In genomic region chr14:20757370-20757907, GRCm38 (mm10) we compare ENCODE assay signal across 12 mouse cellular contexts. TPM values are rescaled to one million over a fixed set of nuclear protein-coding genes. Genes with fewer than 3 reads are reported as not detected.
DNase-seq lines count a peak whose midpoint lies in the region; ATAC-seq and TF ChIP-seq lines count a peak whose summit lies in the region.
"Had no signal": no experiment of that assay in that cellular context is flagged by ENCODE, and none has a peak within 500 bp of the region (broad histone marks: within the 10 kb centered on the region; RNA-seq: fewer than 3 reads in every experiment).

No protein-coding gene starts in this region.

- H3K4me2 ChIP-seq in lung, embryonic 15.5 days: no peak overlapping the region
- H3K4me2 ChIP-seq in lung, postnatal 0 days (replicated peaks; ENCODE audit: low read depth, low read length): no peak overlapping the region
- H3K4me2 ChIP-seq: heart, embryonic 13.5 days; liver, embryonic 15.5 days; midbrain, embryonic 13.5 days had no signal

- no peak for TF ChIP-seq EP300 in lung, postnatal 0 days (IDR thresholded peaks at IDR 0.05)

- ATAC-seq in lung, embryonic 15.5 days (ENCODE audit: borderline replicate concordance, extremely low read depth, low FRiP score, low TSS enrichment): 0 out of 2 replicates have a peak, but pooled peaks have one; percentile 27
- ATAC-seq in lung, postnatal 0 days: no peak
- ATAC-seq: midbrain, embryonic 13.5 days had no signal

- TF ChIP-seq CTCF in lung, postnatal 0 days (IDR thresholded peaks at IDR 0.05): no peak

- peaks cover 70% of the 10 kb centered on the region for H3K36me3 ChIP-seq in lung, embryonic 15.5 days
- H3K36me3 ChIP-seq in lung, postnatal 0 days (ENCODE audit: insufficient read depth, low read length): peaks cover 27% of the 10 kb centered on the region; the same call in 1 of the 2 replicates

- peak; percentile 97 for DNase-seq in heart, adult 11 months
- DNase-seq in heart, postnatal 25 days (ENCODE audit: low spot score): no peak
- DNase-seq in lung, postnatal 0 days (ENCODE audit: low spot score): no peak
- peak; percentile 90 for DNase-seq in cerebellum, adult 8-10 months
- DNase-seq in kidney, postnatal 10 days: peak; percentile 31
- no peak for DNase-seq in frontal cortex, adult 2 months (ENCODE audit: extremely low spot score in 1 of 2, low spot score in 1 of 2)
- no peak for DNase-seq in c-Kit-positive CD71-positive TER-119-positive erythroid progenitor cells, embryonic 14.5 days (ENCODE audit: low spot score)
- DNase-seq: layer of hippocampus, postnatal 36 days had no signal

- no peak overlapping the region for H3K4me3 ChIP-seq in lung, embryonic 15.5 days
- H3K4me3 ChIP-seq in lung, postnatal 0 days (ENCODE audit: low read depth, low read length): no peak overlapping the region
- H3K4me3 ChIP-seq: heart, embryonic 13.5 days; liver, embryonic 15.5 days; midbrain, embryonic 13.5 days had no signal

- no peaks in the 10 kb centered on the region for H3K4me1 ChIP-seq in lung, embryonic 15.5 days
- H3K4me1 ChIP-seq in lung, postnatal 0 days (ENCODE audit: insufficient read depth, low read depth, low read length): no peaks in the 10 kb centered on the region
- H3K4me1 ChIP-seq: liver, embryonic 15.5 days; midbrain, embryonic 13.5 days had no signal

- H3K9me3 ChIP-seq in lung, embryonic 15.5 days: no peaks in the 10 kb centered on the region
- no peaks in the 10 kb centered on the region for H3K9me3 ChIP-seq in lung, postnatal 0 days (ENCODE audit: low read length)
- H3K9me3 ChIP-seq: heart, embryonic 13.5 days; liver, embryonic 15.5 days; midbrain, embryonic 13.5 days had no signal

- intact Hi-C loops in heart, postnatal 25 days (cut with DNase I): loop anchor here (10.0 kb wide), 1 partner anchor 247 kb away; no protein-coding TSS in a partner anchor

- no peak overlapping the region for H3K27ac ChIP-seq in lung, embryonic 15.5 days
- no peak overlapping the region for H3K27ac ChIP-seq in lung, postnatal 0 days (ENCODE audit: low read length)
- H3K27ac ChIP-seq: heart, embryonic 13.5 days; liver, embryonic 15.5 days; midbrain, embryonic 13.5 days had no signal

- H3K9ac ChIP-seq in lung, embryonic 15.5 days: no peak overlapping the region
- H3K9ac ChIP-seq in lung, postnatal 0 days (replicated peaks; ENCODE audit: low read depth): no peak overlapping the region
- H3K9ac ChIP-seq: heart, embryonic 13.5 days; liver, embryonic 15.5 days; midbrain, embryonic 13.5 days had no signal

- 85% methylated on average over 22 of the region's 22 CpGs for WGBS in lung, embryonic 15.5 days
- WGBS in lung, postnatal 0 days: 86% methylated on average over 22 of the region's 22 CpGs

- H3K27me3 ChIP-seq in lung, embryonic 15.5 days: no peaks in the 10 kb centered on the region
- H3K27me3 ChIP-seq in lung, postnatal 0 days (replicated peaks; ENCODE audit: insufficient read depth, low read length): no peaks in the 10 kb centered on the region
- H3K27me3 ChIP-seq: heart, embryonic 13.5 days; liver, embryonic 15.5 days; midbrain, embryonic 13.5 days had no signal

RNA-seq across cellular contexts. Expression of gene Ndst2, which starts 23.1 kb away (rescaled TPM):
- total RNA-seq in heart, postnatal 25 days (2021): 10 to 100 TPM; 10.0 to 12.6 TPM
- 26.0 and 26.9 TPM in 2 replicates for polyA plus RNA-seq in lung, embryonic 15.5 days (2015; fragmentation: Nextera tagmentation; extraction: Ambion mirVana)
- polyA plus RNA-seq in lung, postnatal 0 days (2015; fragmentation: Nextera tagmentation; extraction: Ambion mirVana): 12.9 and 15.6 TPM in 2 replicates
- 22.6 and 24.8 TPM in 2 replicates for polyA plus RNA-seq in frontal cortex, adult 2 months (2012; rRNA removed)

RNA-seq across cellular contexts. Expression of gene Camk2g, which starts 36.4 kb away (rescaled TPM):
- 10 to 100 TPM; 50.4 to 59.5 TPM for total RNA-seq in heart, postnatal 25 days (2021)
- 40.8 and 41.2 TPM in 2 replicates for polyA plus RNA-seq in lung, embryonic 15.5 days (2015; fragmentation: Nextera tagmentation; extraction: Ambion mirVana)
- polyA plus RNA-seq in lung, postnatal 0 days (2015; fragmentation: Nextera tagmentation; extraction: Ambion mirVana): 36.6 and 40.2 TPM in 2 replicates
- 201 and 208 TPM in 2 replicates for polyA plus RNA-seq in frontal cortex, adult 2 months (2012; rRNA removed)

RNA-seq across cellular contexts. Expression of gene Zswim8, which starts 50.1 kb away (rescaled TPM):
- 10 to 100 TPM; 46.6 to 47.6 TPM for total RNA-seq in heart, postnatal 25 days (2021)
- polyA plus RNA-seq in lung, embryonic 15.5 days (2015; fragmentation: Nextera tagmentation; extraction: Ambion mirVana): 29.4 and 30.7 TPM in 2 replicates
- polyA plus RNA-seq in lung, postnatal 0 days (2015; fragmentation: Nextera tagmentation; extraction: Ambion mirVana): 21.7 and 24.1 TPM in 2 replicates
- polyA plus RNA-seq in frontal cortex, adult 2 months (2012; rRNA removed): 172 and 188 TPM in 2 replicates

RNA-seq across cellular contexts. Expression of gene Chchd1, which starts 54.6 kb away (rescaled TPM):
- 100 to 1,000 TPM; 120 to 126 TPM for total RNA-seq in heart, postnatal 25 days (2021)
- 189 and 191 TPM in 2 replicates for polyA plus RNA-seq in lung, embryonic 15.5 days (2015; fragmentation: Nextera tagmentation; extraction: Ambion mirVana)
- 109 and 114 TPM in 2 replicates for polyA plus RNA-seq in lung, postnatal 0 days (2015; fragmentation: Nextera tagmentation; extraction: Ambion mirVana)
- polyA plus RNA-seq in frontal cortex, adult 2 months (2012; rRNA removed): 65.6 and 79.4 TPM in 2 replicates

Comparison
In these comparisons a context has a peak if more than half of its experiments do, and no peak if none do; other contexts are left out.
1. DNase-seq: peak in heart, adult 11 months (single experiment), cerebellum, adult 8-10 months (single experiment) and kidney, postnatal 10 days (single experiment); none in heart, postnatal 25 days (single experiment), lung, postnatal 0 days (single experiment), frontal cortex, adult 2 months (0 of 2) and c-Kit-positive CD71-positive TER-119-positive erythroid progenitor cells, embryonic 14.5 days (single experiment).